ENCODE assay signal across 18 mouse cellular contexts in the genomic region with DNA sequence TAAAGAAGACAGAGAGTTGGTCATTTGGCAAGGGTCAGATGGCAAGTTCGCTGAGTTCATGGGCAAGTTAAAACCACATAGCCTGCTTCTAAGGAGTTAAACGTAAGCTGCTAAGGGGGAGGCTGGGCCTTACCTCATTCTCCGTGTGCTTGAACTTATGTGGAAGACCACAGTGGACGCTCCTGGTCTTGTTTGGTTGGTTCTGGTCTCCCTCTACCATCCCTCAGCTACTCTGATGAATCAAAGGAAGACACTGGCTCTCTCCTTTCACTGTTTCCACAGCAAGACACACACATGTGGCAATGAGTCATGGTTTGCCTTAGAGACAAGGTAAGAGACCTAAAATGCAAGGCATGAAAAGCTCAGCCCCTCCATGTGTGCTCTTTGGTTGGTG.
DNase-seq lines count a peak whose midpoint lies in the region; ATAC-seq lines count a peak whose summit lies in the region.
"Had no signal": no experiment of that assay in that cellular context is flagged by ENCODE, and none has a peak within 500 bp of the region (broad histone marks: within the 10 kb centered on the region; RNA-seq: fewer than 3 reads in every experiment).

No protein-coding gene starts in this region.

- no peaks in the 10 kb centered on the region for H3K36me3 ChIP-seq in kidney, embryonic 15.5 days
- H3K36me3 ChIP-seq: hindbrain, embryonic 10.5 days; midbrain, embryonic 10.5 days had no signal

- 0 out of 2 replicates have a peak, but pooled peaks cover 17% of the 10 kb centered on the region for H3K27me3 ChIP-seq in kidney, embryonic 15.5 days
- H3K27me3 ChIP-seq: forebrain, embryonic 13.5 days had no signal

- no peak overlapping the region for H3K4me3 ChIP-seq in kidney, embryonic 15.5 days (replicated peaks)
- H3K4me3 ChIP-seq: forebrain, embryonic 13.5 days; hindbrain, embryonic 10.5 days; midbrain, embryonic 10.5 days had no signal

- peaks cover 33% of the 10 kb centered on the region for H3K4me1 ChIP-seq in kidney, embryonic 15.5 days

- H3K9ac ChIP-seq in kidney, embryonic 15.5 days, result no peak overlapping the region
- H3K9ac ChIP-seq: forebrain, embryonic 13.5 days had no signal

- WGBS in kidney, embryonic 15.5 days, result 9% methylated on average over 4 of the region's 4 CpGs

- H3K27ac ChIP-seq in kidney, embryonic 15.5 days, result peak overlapping the region; percentile 82
- H3K27ac ChIP-seq: forebrain, embryonic 13.5 days; midbrain, embryonic 10.5 days had no signal

- no peak overlapping the region for H3K4me2 ChIP-seq in kidney, embryonic 15.5 days
- H3K4me2 ChIP-seq: forebrain, embryonic 13.5 days had no signal

- ATAC-seq in kidney, embryonic 15.5 days (replicated peaks; ENCODE audit: low FRiP score), result 0 out of 2 replicates have a peak, but pooled peaks have one; percentile 30
- peak; percentile 32 for ATAC-seq in megakaryocyte progenitor cell, adult 5-6 weeks (replicated peaks; ENCODE audit: poor library complexity)
- ATAC-seq: forebrain, embryonic 13.5 days had no signal

- no peak for DNase-seq in kidney, adult 11 months
- DNase-seq in 3T3-L1 (ENCODE audit: low read depth, low spot score) (peak; percentile 63), MN1 (ENCODE audit: low spot score) (peak; percentile 74)
- DNase-seq in right cerebral cortex, adult 2 months (ENCODE audit: low spot score in 2 of 2), result no peak
- DNase-seq in urinary bladder, postnatal 25 days (ENCODE audit: low spot score), result no peak
- DNase-seq: cerebellum, adult 2 months; cerebellum, postnatal 36 days; gastrocnemius, postnatal 10 days; left cerebral cortex, postnatal 4 days; liver; lung, adult 18-20 months; right cerebral cortex, postnatal 25 days; thymus, postnatal 36 days had no signal

- no peaks in the 10 kb centered on the region for H3K9me3 ChIP-seq in kidney, embryonic 15.5 days (replicated peaks)
- H3K9me3 ChIP-seq: forebrain, embryonic 13.5 days; hindbrain, embryonic 10.5 days; midbrain, embryonic 10.5 days had no signal

Comparison
In these comparisons a context has a peak if more than half of its experiments do, and no peak if none do; other contexts are left out.
1. DNase-seq: peak in 3T3-L1 (single experiment) and MN1 (single experiment); none in kidney, adult 11 months (single experiment), right cerebral cortex, adult 2 months (0 of 2) and urinary bladder, postnatal 25 days (single experiment).